Mouse (Mus musculus) urinary bladder, adult 2 months (tissue): ENCODE measurements around the gene Myrip. TPM values are rescaled to one million over a fixed set of nuclear protein-coding genes. Genes with fewer than 3 reads are reported as not detected.
"Not testable (repeated sequence)": the region's sequence is repeated elsewhere in the genome, so short reads cannot be mapped to it uniquely, and the experiment has no call there.

Source experiments
- DNase-seq: peaks from one replicate; pipeline ENCODE4 v3.0.0; 2022; ENCODE audit warnings: low spot score
- polyA plus RNA-seq: library from polyadenylated mRNA; depleted of rRNA; stranded (reverse); fragments of >200 nt; gene quantifications from 2 replicates; pipeline ENCODE4 v1.2.3, GENCODE M21; 2012; rRNA removed

Myrip gene
- 2.0 and 3.6 TPM in 2 replicates for polyA plus RNA-seq

- not testable (repeated sequence) for DNase-seq
Observed at GRCm38 (mm10) chr9:120301213-120301612, at the start of gene Myrip. Myrip (plus strand) TSS chr9:120301513.

- no peak for DNase-seq
Observed at GRCm38 (mm10) chr9:120259805-120260204, 41.5 kb upstream of the Myrip start.

DNA sequence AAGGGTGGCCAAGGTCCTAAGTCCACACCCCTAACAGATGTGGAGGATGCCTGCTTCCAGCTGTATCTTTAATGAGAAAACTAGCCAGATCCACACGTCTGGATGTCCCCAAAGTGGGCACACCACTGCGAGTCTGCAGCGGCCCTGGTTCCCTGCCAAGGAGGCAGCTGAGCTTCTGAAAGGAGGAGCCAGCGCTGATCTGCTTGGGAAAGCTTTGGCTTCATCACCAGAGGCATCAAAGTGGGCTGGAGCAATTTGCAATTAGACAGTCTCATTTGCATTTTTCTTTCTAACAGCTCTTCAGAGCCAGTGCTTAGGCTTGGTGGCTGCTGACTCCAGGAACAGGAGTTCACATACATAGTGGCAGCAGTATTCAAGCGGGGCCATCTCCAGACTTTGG is 37.3 kb upstream of the Myrip start:
- DNase-seq, result no peak

DNA sequence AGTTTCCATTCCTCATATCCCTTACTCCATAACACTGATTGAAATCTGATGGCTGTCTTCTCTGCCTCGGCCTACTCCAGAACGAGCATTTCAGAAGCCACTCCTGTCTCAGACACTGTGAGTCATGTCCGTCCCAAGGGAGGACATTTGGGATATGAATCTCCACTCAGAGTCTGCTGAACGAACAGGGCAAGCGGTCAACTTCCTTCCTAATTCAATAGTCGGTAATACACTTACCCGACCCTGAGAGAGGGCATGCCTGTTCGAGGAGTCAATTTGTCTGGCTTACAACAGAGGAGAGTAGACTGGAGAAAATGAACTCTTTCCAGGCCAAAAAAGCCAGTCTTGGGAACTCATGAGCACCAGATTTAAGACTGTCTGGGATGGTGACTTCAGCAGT is 28.2 kb upstream of the Myrip start:
- DNase-seq, result no peak

- DNase-seq, result no peak
Observed at GRCm38 (mm10) chr9:120275226-120275625, 26.1 kb upstream of the Myrip start.

DNA sequence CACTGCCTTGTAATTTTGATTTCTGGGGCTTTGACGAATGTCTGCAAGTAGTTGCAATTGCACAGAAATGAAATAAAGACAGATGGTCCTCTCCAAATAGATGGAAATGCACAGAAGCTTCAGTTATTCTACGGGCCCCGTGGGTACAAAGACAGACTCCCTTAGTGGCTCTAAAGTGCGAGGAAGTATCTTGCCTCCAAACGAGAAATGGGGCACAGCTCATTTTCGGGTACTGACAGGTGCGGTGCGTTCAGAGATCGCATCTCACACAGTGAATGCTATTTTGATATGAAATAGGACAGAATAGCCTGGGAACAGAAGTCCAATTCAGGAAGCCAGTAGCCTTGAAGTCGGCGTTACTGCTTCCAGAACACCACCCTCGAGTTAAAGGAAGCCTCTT is 20.2 kb upstream of the Myrip start:
- DNase-seq, result no peak

- DNase-seq, result no peak
Observed at GRCm38 (mm10) chr9:120282461-120283047, 18.8 kb upstream of the Myrip start.

DNA sequence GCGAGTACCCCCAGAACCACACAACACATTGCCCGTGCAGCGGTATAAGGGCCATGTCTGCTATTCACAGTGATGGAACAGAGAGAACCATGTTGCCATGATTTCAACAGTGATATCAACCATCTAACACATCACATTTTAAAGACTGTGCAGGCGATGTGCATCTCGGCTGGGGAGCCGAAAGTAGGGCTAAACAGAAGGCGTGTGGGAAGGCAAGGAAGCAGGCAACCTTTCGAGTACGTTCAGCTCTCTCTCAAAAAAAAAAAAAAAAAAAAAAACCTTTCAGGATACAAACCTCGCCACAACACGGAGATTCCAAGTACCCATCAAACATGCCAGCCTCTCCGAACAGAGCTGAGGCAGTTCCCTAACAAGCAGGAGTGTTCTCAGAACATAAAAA is 17.8 kb upstream of the Myrip start:
- DNase-seq, result no peak

- DNase-seq, result no peak
Observed at GRCm38 (mm10) chr9:120288011-120288410, 13.3 kb upstream of the Myrip start.

- no peak for DNase-seq
Observed at GRCm38 (mm10) chr9:120290375-120290774, 10.9 kb upstream of the Myrip start.

- DNase-seq, result no peak
Observed at GRCm38 (mm10) chr9:120292488-120292887, 8.8 kb upstream of the Myrip start.

DNA sequence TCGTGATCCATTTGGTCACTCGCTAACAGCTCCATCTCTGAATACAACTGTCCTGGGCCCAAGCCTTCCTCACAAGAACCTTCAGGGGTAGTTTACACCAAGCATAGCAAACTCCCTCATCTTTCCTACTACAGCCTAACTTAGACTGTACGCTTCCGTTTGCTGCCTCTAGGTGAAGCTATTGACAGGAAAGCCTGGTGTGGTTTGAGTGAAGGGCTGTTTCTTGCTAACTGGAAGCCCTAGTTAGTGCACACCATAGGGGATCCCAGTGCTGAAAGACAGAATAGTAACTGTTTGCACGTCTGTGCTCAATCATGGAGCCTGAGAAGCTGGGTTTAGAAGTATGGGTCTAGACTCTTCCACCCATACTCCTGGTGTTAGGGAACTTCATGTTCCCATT is 5.8 kb upstream of the Myrip start:
- no peak for DNase-seq

DNA sequence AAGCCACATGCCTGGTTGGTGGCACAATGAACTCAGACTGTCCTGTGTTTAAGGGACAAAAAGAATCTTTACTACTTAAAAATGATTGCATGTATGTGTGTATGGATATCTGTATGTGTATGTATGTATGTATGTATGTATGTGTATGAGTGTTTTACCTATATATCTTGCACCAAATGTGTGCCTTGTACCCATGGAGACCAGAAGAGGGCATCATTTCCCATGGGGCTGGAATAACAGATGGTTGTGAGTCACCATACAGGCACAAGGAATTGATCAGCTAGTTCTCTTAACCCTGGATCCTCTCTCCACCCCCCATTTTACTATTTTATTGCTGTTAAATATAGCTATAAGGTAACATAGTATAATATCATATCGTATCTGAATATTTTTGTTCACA is 4.4 kb upstream of the Myrip start:
- DNase-seq, result no peak

- DNase-seq, result no peak
Observed at GRCm38 (mm10) chr9:120299429-120299828, 1.9 kb upstream of the Myrip start.

DNA sequence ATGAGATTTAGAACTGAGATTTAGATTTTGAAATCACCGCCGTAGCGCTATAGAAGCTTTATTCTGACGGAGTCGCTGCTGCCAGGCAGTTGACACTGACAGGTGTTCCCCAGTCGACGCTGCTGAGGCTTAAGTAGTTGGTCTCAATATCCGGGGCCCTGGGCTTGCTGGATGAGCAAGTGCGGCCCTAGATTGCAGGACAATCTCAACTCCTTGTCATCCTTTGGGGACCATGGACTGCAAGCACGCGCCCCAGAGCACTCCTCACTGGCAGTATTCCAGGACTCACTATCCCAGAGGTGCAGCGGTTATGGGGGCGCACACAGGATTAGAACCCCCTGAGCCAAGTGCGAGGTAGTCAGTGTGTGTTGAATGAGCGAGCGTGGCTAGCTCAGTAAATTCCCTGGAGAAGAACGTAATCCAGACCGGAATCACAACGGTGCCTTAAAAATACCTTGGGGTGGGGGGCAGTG is 1.7 kb downstream of the Myrip start:
- DNase-seq, result no peak

DNA sequence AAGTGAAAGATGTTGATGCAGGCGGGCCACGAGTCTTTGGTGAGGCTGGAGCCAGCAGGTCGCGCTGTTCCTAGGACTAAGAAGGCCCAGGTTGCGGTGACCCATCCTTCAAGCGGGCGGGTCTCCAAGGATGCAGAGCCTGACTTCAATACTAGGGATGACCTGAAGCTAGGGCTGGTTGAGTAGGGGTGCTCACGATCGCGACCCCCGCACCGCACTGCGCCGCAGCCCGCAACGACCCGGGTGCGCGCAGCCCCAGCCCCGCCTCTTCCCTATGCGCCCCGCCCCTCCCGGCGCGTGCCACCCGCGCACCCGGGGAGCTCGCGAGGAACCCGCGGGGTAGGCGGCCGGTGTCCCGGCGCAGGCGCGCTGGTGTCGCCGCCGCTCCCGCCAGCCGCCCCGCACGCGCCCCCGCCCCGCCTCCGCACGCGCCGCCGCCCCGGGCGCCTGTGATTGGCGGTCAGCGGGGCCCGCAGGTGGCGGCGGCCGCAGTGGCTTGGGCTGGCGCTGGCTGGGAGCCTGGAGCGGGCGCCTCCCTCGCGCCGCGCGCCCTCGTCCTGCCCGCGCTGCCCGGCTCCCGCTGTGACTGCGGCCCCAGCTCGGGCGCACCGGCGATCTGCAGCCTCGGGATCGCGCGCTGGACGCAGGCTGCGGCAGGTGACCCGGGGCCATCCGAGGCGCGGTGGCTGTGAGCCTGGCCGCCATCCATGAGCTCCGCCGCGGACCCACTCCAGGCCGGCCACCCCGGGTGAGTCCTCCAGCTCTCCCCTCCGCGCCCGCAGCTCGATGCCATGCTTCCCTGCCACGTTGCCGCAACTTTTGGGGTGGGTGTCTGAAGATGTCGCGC is 2.4 kb downstream of the Myrip start:
- peak; percentile 40 for DNase-seq

DNA sequence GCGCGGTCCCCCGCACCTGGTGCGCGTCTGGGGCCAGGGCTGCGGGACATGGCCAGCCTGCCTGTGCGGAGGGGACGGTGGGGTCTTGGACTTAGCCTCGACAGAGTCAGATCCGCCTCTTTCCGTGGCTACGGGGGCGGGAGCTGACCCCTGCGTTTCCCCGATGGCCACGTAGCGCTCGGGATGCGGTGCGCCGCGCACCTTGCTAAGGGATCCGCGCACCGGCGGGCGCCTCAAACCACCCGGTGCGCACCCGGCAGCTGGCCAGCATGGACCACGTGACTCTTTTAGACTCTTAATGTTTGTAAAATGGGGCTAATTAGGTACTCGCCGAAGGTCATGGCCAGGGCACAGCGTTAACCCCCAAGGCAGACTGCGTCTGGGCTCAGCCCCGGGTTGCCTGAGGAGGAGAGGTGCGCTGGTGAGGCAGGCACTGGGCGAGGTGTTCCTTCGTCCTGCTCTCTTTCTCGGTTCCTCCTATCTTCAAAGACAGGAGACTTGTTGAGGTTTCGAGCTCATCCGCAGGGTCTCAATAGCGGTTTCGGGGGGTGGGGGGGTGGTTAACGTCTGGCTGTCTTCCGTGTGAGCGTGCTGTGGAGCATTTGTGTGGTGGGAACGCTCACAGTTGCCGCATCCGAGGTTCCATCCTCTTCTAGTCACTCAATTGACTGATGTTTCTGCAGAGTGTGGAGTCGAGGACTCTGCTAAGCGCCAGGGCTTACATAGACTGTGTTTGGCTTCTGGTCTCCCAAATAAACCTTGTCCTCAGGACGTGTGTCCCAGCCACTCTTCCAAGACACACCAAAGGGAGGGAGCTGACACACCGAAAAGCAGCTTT is 3.2 kb downstream of the Myrip start:
- DNase-seq, result no peak

DNA sequence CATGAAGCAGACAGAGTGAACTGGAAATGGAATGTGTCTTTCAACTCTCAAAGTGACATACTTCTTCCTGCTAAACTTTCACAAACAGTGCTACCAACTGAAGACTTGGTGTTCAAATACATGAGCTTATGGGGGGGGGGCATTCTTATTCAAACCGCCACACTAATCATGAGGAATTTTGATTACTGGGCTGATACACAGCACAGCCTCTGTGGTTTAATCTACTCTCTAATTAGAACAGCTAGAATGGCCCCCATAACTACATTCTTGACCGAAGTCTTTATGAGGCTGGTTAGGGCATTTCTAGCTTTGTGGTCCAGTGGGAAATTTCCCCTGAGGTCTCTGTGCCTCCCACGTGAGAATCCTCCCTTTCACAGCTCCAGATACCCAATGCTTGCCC is 13.9 kb downstream of the Myrip start:
- no peak for DNase-seq

DNA sequence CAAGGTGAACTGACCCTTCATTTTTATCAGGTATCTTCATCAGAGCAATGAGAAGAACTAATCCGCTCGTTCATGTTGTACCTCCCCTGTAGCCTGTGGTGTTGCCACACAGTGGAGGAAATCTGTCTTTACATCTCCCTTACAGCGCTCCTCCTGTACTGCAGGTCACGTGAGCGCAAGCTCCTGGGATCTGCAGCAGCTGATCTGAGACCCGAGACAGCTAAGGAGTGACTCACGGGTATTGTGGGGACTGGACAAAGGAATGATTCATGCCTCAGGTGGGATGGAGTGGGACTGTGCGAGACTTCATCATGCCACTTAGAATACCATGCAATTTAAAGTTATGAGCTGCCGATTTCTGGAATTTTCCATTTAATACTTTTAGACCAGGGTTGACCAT is 17.8 kb downstream of the Myrip start:
- no peak for DNase-seq

DNA sequence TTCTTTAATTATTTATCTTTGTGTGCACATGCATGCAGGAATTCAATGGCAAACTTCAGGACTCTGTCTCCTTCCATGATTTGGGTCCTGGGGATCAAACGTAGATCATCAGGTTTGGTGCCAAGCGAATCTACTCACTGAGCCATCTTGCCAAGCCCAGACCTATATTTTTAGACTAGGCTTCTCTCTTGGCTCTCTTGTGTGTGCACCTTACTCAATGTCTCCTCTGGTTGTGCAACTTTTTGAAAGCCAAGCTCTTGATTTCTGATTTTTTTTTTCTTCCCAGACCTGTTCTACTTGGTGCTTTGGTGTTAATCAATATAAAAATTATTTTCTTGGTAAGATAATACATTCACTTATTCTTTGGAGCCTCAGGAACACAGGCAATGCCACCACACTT is 19.3 kb downstream of the Myrip start:
- DNase-seq, result no peak

DNA sequence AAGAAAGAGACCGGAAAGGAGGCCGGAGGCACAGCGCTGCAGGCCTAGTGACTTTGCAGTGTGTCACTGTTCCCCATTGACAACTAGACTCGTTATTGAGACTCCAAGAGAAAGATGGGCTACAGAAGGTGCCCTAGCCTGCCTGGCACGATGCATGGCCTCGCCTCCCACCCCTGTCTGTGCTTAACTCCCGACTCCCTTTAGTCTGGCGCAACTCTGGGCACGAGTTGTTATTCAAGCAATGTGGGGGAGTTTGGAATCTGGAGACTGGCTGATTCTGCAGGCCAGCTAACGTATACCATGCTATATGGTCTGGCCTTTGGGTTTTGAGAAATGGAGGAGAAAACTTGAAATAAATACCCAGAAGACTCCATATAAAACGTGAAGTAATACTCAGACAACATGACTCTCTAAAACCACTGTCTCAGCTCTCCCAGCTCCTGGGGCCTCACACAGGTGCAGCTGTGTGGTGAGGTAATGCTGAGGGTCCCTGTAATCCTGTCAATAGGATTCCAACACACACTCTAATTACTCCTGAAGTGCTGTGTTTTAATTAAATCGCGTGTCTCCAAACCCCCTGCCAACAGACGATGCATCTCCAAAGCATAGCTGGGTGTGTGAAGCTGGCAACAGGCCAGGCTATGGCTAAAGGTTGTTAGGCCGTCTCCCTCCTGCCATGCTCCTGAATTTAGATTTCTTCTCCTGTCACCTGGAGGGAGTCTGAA is 21.6 kb downstream of the Myrip start:
- no peak for DNase-seq

GRCm38 (mm10) chr9:120331048-120331447 is 29.7 kb downstream of the Myrip start:
- not testable (repeated sequence) for DNase-seq
